Mouse (Mus musculus): Measurements from ENCODE around the gene Gtf2a1.
"Not testable (repeated sequence)": the region's sequence is repeated elsewhere in the genome, so short reads cannot be mapped to it uniquely, and the experiment has no call there.

Gene Gtf2a1

DNA sequence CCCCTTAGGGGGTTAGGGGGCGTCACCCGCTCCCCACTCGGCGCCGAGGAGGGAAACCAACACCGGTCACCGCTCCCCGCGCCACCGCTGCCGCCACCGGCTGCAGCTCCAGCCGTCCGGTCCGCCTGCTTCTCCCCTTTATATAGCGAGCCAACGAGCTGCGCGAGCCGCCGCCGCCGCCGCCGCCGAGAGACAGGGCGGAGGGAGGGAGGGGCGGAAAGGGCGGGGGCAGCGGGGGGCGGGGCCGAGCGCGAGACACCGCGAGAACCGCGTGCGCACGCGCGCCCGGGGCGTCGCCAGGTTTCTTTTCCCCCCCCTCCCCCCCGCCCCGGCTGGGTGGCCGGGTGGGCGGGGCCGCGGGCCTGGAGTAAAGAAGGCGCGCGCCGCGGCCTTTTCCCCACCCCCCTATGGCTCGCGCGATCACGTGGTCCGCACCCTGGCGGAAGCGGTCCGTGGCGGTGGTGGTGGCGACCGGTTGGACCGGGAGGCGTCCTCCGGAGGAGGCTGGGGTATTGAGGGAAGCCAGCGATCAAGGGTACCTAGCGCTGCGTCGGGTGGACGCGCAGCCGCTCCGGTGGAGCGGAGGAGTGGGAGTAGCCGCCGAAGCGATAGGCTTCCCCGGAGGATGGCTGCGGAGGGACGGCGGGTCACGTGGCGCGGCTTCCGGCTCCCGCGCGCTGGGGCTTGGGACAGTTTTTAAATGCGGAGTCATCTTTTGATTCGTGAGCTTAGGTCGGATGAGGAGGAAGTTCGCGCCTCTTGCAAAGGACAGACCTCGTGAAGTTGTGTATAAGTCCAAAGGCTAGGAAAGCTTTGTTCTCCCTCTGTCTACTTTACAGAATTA is at the start of gene Gtf2a1:
TSS of gene Gtf2a1 (minus strand) at position 641 of the 844 bp plus-strand sequence.
- peak; percentile 95 for DNase-seq (ENCODE audit: low spot score)

GRCm38 (mm10) chr12:91638351-91638750 is 48.1 kb upstream of the Gtf2a1 start:
- DNase-seq (ENCODE audit: low spot score): peak; percentile 18

- no peak for DNase-seq (ENCODE audit: low spot score)
Measured at GRCm38 (mm10) chr12:91637136-91637909, 47.0 kb upstream of the Gtf2a1 start.

- DNase-seq (ENCODE audit: low spot score): no peak
Measured at GRCm38 (mm10) chr12:91626482-91626881, 36.2 kb upstream of the Gtf2a1 start.

- DNase-seq (ENCODE audit: low spot score): peak; percentile 26
Measured at GRCm38 (mm10) chr12:91625013-91625412, 34.7 kb upstream of the Gtf2a1 start.

- DNase-seq (ENCODE audit: low spot score): no peak
Measured at GRCm38 (mm10) chr12:91609425-91609824, 19.1 kb upstream of the Gtf2a1 start.

- no peak for DNase-seq (ENCODE audit: low spot score)
Measured at GRCm38 (mm10) chr12:91607678-91608077, 17.4 kb upstream of the Gtf2a1 start.

- DNase-seq (ENCODE audit: low spot score): no peak
Measured at GRCm38 (mm10) chr12:91606651-91607050, 16.4 kb upstream of the Gtf2a1 start.

DNA sequence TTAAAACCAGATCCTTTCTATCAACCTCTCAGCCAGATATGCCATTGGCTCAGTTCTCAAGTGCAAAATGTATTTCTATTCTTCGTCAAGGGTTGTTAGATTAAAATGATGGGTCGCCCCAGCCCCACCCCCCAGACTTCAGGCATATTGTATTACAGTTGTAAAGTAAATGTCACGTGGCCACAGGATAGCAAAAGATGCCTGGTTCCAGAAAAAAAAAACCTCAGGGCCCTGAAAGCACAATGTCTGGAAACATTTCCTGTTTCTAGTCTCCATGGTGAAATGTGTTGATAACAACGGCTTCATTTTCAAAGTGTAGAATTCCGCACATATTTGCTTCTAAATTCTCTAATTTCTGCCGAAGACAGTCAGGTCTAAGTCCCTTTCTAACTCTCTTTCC is 14.3 kb upstream of the Gtf2a1 start:
- DNase-seq (ENCODE audit: low spot score): no peak

DNA sequence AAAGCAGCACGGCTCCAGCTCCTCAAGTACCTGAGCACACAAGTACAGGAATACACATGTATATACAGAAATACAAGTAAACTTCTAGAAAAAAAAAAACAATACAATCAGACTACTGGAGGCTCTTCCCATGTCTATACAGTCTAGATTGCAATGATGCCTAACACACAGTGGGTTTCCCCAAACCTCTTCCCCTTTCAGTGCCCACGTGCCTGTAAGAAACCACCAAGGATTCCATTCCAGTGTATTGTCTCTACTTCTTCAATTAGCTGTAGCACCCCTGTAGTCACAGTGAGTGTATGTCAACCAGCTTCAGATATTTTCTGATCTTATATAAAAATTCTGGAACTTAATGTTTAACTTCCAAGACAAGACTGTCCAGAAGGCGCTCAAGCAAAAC is 1.8 kb upstream of the Gtf2a1 start:
- DNase-seq (ENCODE audit: low spot score): no peak

DNA sequence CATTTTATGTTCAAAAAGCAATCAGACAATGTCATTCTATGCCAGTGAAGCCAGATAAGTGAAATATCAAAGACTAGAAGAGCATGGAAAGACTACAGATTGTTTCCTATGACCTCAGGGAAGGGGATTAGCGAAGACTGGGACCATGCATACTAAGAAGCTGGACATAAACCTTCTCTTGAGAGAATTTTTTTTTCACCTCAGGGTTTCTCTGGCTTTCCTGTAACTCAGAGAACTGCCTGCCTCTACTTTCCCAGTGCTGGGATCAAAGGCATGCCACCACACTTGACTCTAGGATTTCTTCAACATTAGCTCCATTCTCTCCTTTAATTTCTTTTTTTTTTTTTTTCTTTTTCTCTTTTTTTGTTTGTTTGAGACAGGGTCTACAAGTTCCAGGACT is 904 bp upstream of the Gtf2a1 start:
- DNase-seq (ENCODE audit: low spot score): no peak

DNA sequence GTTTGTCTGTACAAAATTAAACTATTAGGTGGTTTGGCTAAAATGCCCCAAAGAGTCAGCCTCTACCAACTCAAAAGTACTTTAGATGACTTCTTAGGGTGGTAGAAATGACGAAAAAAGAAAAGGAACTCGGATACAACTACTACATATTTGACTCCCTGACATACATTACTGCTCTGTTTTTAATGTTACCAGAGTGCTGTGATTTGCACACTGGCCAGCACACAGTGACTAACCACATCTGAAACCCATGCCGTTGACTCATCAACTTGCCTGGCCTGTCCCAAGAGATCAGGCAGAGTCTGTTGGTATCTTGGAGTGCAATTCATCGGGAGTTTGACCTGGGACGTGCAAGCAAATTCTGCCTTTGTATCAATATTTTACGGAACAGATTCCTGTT is 429 bp upstream of the Gtf2a1 start:
- peak; percentile 46 for DNase-seq (ENCODE audit: low spot score)

DNA sequence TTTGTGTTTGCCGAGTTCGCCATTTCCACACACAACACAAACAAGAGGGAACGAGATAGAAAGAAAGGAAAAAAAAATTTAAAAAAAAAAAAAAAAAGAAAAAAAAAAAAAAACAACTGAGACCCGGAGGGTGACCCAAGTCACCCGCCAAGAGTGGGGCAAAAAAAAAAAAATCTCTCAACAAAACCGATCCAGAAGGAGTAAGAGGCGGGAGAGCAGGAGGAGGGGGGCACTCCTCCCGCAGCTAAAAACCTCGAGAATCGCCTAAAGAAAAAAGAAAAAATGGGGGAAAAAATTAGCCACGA is 793 bp downstream of the Gtf2a1 start:
- DNase-seq (ENCODE audit: low spot score): no peak

GRCm38 (mm10) chr12:91588670-91589541 is 1.4 kb downstream of the Gtf2a1 start:
- peak; percentile 38 for DNase-seq (ENCODE audit: low spot score)

DNA sequence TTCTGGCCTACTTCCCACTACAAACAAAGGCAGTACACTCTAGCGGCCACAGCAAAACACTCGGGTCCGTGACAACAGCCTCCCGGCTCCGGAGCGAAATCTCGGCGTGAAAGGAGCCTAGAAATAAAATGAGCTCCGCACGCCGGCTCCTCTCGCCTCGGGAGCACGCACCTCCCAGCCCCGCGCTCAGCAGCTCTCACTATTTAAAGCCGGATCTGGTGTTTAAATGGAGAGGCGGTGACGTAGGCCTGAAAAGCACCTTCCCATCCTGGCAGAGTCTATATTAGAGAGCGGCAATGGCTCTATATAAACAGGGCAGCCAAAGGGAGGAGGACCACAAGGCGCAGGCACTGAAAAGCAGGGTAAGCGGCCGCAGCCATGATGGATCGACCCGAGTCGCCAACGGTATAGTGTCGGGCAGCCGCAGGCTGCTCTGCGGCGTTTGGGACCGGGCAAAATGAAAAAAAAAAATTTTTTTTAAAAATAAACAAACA is 2.1 kb downstream of the Gtf2a1 start:
- peak; percentile 91 for DNase-seq (ENCODE audit: low spot score)

- DNase-seq (ENCODE audit: low spot score): no peak
Measured at GRCm38 (mm10) chr12:91587491-91588033, 2.7 kb downstream of the Gtf2a1 start.

GRCm38 (mm10) chr12:91587077-91587476 is 3.2 kb downstream of the Gtf2a1 start:
- DNase-seq (ENCODE audit: low spot score): no peak

DNA sequence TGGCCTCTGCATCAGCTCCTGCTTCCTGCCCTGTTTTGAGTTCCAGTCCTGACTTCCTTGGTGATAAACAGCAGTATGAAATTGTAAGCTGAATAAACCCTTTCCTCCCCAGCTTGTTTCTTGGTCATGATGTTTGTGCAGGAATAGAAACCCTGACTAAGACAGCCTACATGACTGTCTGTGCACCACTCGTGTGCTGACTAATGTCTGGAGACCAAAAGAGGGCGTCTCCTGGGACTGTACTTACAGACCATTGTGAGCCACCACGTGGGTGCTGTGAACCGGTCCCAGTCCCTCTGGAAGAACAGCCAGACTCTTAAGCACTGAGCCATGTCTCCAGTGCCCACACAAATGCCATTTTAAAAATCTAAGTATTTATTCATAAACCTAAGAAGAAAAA is 4.5 kb downstream of the Gtf2a1 start:
- not testable (repeated sequence) for DNase-seq (ENCODE audit: low spot score)

- DNase-seq (ENCODE audit: low spot score): no peak
Measured at GRCm38 (mm10) chr12:91585206-91585605, 5.1 kb downstream of the Gtf2a1 start.

- no peak for DNase-seq (ENCODE audit: low spot score)
Measured at GRCm38 (mm10) chr12:91583409-91583808, 6.9 kb downstream of the Gtf2a1 start.

DNA sequence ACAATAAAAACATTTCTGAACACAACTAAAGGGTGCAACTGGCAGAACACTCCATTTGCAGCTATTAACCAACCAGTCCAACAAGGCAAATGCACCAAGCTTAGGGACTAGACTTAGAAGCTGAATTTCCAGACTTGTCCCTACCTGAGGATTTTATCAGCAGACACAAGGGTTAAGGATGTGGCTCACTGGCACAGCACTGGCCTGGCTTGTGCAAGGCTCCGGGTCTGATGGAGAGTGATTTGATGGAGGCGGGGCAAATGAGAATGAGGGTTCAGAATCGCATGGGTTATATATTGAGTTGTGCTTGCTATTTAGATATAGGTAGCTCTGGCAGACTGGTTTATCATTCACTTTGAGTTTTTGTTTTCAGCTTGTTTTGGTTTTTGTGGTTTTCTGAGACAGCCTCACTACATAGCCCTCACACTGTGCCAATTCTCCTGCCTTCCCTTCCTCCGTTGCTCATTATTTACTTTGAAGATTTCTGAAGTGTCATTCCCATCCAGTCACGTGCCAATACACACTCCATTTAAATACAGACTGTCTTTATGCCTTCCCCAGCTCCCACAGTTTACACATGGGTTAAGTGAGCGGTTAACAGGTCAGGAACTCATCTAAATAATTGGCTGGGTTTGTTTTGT is 7.8 kb downstream of the Gtf2a1 start:
- DNase-seq (ENCODE audit: low spot score): no peak
